Mouse (Mus musculus): ENCODE data around the gene Gm10715.
"Not testable (repeated sequence)": the region's sequence is repeated elsewhere in the genome, so short reads cannot be mapped to it uniquely, and the experiment has no call there.

Gene Gm10715

GRCm38 (mm10) chr9:3036577-3036976 lies at the start of gene Gm10715:
TSS of gene Gm10715 (plus strand) at chr9:3036877.
- DNase-seq (ENCODE audit: low read depth, low spot score): not testable (repeated sequence)

GRCm38 (mm10) chr9:3000445-3000972 lies 36.2 kb upstream of the Gm10715 start, which contains the start of gene Gm10722:
TSS of gene Gm10722 (plus strand) at chr9:3000922.
- DNase-seq (ENCODE audit: low read depth, low spot score): peak; percentile 21

GRCm38 (mm10) chr9:3001006-3001405 lies 35.7 kb upstream of the Gm10715 start:
- not testable (repeated sequence) for DNase-seq (ENCODE audit: low read depth, low spot score)

- peak; percentile 5 for DNase-seq (ENCODE audit: low read depth, low spot score)
Observed at GRCm38 (mm10) chr9:3001948-3002659, 34.6 kb upstream of the Gm10715 start.

GRCm38 (mm10) chr9:3002794-3003396 lies 33.8 kb upstream of the Gm10715 start, which contains the start of gene Gm11168:
TSS of gene Gm11168 (plus strand) at chr9:3003346.
- DNase-seq (ENCODE audit: low read depth, low spot score): not testable (repeated sequence)

- not testable (repeated sequence) for DNase-seq (ENCODE audit: low read depth, low spot score)
Observed at GRCm38 (mm10) chr9:3006179-3006578, 30.5 kb upstream of the Gm10715 start.

GRCm38 (mm10) chr9:3006636-3007035 lies 30.0 kb upstream of the Gm10715 start:
- not testable (repeated sequence) for DNase-seq (ENCODE audit: low read depth, low spot score)

GRCm38 (mm10) chr9:3007272-3007671 lies 29.4 kb upstream of the Gm10715 start:
- DNase-seq (ENCODE audit: low read depth, low spot score): peak; percentile 1

- not testable (repeated sequence) for DNase-seq (ENCODE audit: low read depth, low spot score)
Observed at GRCm38 (mm10) chr9:3009331-3009730, 27.3 kb upstream of the Gm10715 start.

- not testable (repeated sequence) for DNase-seq (ENCODE audit: low read depth, low spot score)
Observed at GRCm38 (mm10) chr9:3012054-3012621, 24.5 kb upstream of the Gm10715 start.

- DNase-seq (ENCODE audit: low read depth, low spot score): not testable (repeated sequence)
Observed at GRCm38 (mm10) chr9:3012733-3013279, 23.9 kb upstream of the Gm10715 start, which contains the start of gene Gm10721. TSS of gene Gm10721 (plus strand) at chr9:3013140.

GRCm38 (mm10) chr9:3015354-3015753 lies 21.3 kb upstream of the Gm10715 start, which contains the start of gene Gm10720:
TSS of gene Gm10720 (plus strand) at chr9:3015654.
- DNase-seq (ENCODE audit: low read depth, low spot score): not testable (repeated sequence)

- DNase-seq (ENCODE audit: low read depth, low spot score): not testable (repeated sequence)
Observed at GRCm38 (mm10) chr9:3015896-3016295, 20.8 kb upstream of the Gm10715 start.

- not testable (repeated sequence) for DNase-seq (ENCODE audit: low read depth, low spot score)
Observed at GRCm38 (mm10) chr9:3017108-3017507, 19.6 kb upstream of the Gm10715 start, which contains the start of gene Gm10719. TSS of gene Gm10719 (plus strand) at chr9:3017408.

- DNase-seq (ENCODE audit: low read depth, low spot score): not testable (repeated sequence)
Observed at GRCm38 (mm10) chr9:3018944-3019343, 17.7 kb upstream of the Gm10715 start.

- DNase-seq (ENCODE audit: low read depth, low spot score): not testable (repeated sequence)
Observed at GRCm38 (mm10) chr9:3019835-3020727, 16.6 kb upstream of the Gm10715 start.

GRCm38 (mm10) chr9:3022316-3023008 lies 14.2 kb upstream of the Gm10715 start:
- peak; percentile 16 for DNase-seq (ENCODE audit: low read depth, low spot score)

- DNase-seq (ENCODE audit: low read depth, low spot score): not testable (repeated sequence)
Observed at GRCm38 (mm10) chr9:3023312-3023984, 13.2 kb upstream of the Gm10715 start, which contains the start of gene Gm10718. TSS of gene Gm10718 (plus strand) at chr9:3023547.

GRCm38 (mm10) chr9:3023985-3024648 lies 12.6 kb upstream of the Gm10715 start:
- not testable (repeated sequence) for DNase-seq (ENCODE audit: low read depth, low spot score)

Data from brain, adult 2 months (tissue).